Mouse (Mus musculus) yolk sac, embryonic 10.5 days (tissue): ENCODE measurements around the gene Psmd12.
A peak's percentile ranks its signal among the peaks of the same experiment; 100 is the strongest.
"Not testable (repeated sequence)": the region's sequence is repeated elsewhere in the genome, so short reads cannot be mapped to it uniquely, and the experiment has no call there.

Experiments
- DNase-seq: peaks from one replicate; pipeline ENCODE4 v3.0.0-alpha.2; 2017; ENCODE audit warnings: low spot score

The Psmd12 gene

GRCm38 (mm10) chr11:107462478-107462877 lies 16.8 kb upstream of the Psmd12 start:
- DNase-seq, result no peak

- DNase-seq, result no peak
These were observed 16.0 kb upstream of the Psmd12 start for GRCm38 (mm10) chr11:107463251-107463681.

GRCm38 (mm10) chr11:107464141-107464540 lies 15.1 kb upstream of the Psmd12 start:
- DNase-seq, result no peak

GRCm38 (mm10) chr11:107465041-107465440 lies 14.2 kb upstream of the Psmd12 start:
- DNase-seq, result no peak

GRCm38 (mm10) chr11:107465969-107466368 lies 13.3 kb upstream of the Psmd12 start:
- no peak for DNase-seq

- DNase-seq, result peak; percentile 48
These were observed 12.5 kb upstream of the Psmd12 start for GRCm38 (mm10) chr11:107466611-107467391.

- no peak for DNase-seq
These were observed 10.8 kb upstream of the Psmd12 start for GRCm38 (mm10) chr11:107468252-107469030.

GRCm38 (mm10) chr11:107469031-107469522 lies 10.2 kb upstream of the Psmd12 start:
- peak; percentile 71 for DNase-seq

GRCm38 (mm10) chr11:107469523-107470371 lies 9.5 kb upstream of the Psmd12 start:
- DNase-seq, result peak; percentile 58

- DNase-seq, result peak; percentile 87
These were observed 8.7 kb upstream of the Psmd12 start, which contains the start of gene Pitpnc1 for GRCm38 (mm10) chr11:107470521-107471041. Gene Pitpnc1 (minus strand): TSS chr11:107470699.

GRCm38 (mm10) chr11:107471071-107471720 lies 8.1 kb upstream of the Psmd12 start:
- DNase-seq, result no peak

GRCm38 (mm10) chr11:107472304-107472703 lies 7.0 kb upstream of the Psmd12 start:
- DNase-seq, result no peak

GRCm38 (mm10) chr11:107473137-107473820 lies 6.0 kb upstream of the Psmd12 start:
- DNase-seq, result peak; percentile 77

GRCm38 (mm10) chr11:107479862-107480203 lies 549 bp downstream of the Psmd12 start:
- no peak for DNase-seq

GRCm38 (mm10) chr11:107484341-107484740 lies 5.1 kb downstream of the Psmd12 start:
- DNase-seq, result no peak

GRCm38 (mm10) chr11:107502801-107503200 lies 23.5 kb downstream of the Psmd12 start:
- DNase-seq, result no peak

- DNase-seq, result not testable (repeated sequence)
These were observed 25.1 kb downstream of the Psmd12 start for GRCm38 (mm10) chr11:107504364-107504763.

GRCm38 (mm10) chr11:107506260-107506659 lies 27.0 kb downstream of the Psmd12 start:
- peak; percentile 9 for DNase-seq

GRCm38 (mm10) chr11:107509631-107510338 lies 30.5 kb downstream of the Psmd12 start:
- DNase-seq, result peak; percentile 14
